Mouse (Mus musculus) 3T3-L1 (cell line): Measurements from ENCODE around the gene Mettl7a2.
A peak's percentile ranks its signal among the peaks of the same experiment; 100 is the strongest.

ENCODE experiments used
- DNase-seq: peaks from one replicate; pipeline ENCODE4 v3.0.0-alpha.2; 2015; ENCODE audit warnings: low read depth, low spot score

The Mettl7a2 gene

DNA sequence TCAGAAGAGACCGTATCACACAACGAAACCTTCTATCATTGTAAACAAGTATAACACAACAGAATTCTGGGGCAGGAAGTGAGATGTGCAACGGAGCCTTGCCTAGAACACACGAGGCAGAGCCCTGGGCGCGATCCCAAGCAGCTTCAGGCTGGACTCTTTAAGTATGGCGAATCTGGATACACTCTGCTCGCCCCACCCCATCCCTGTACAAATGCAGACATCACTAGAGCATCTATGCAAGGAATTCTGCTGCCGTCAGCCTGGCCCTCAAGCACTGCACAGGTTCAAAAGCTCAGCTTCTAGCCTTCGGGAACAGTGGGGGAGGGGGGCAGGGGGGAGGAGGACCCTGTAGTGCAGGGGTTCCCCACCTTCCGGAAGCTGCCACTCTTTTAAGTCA, 40.0 kb downstream of the Mettl7a2 start:
- DNase-seq: no peak

DNA sequence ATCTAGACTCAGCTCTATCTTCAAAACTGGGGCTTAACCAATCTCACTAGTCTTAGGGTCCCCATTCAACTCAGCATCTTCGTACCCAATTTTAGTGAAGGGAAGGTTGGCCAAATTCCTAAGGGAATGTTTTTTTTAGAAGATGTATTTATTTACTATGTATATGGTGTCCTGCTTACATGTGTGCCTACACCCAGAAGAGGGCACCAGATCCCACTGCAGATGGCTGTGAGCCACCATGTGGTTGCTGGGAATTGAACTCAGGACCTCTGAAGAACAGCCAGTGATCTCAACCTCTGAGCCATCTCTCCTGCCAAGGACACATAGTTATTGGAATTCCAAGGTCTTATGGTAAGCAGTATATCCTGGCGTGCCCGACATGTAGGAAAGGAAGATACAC, 42.6 kb downstream of the Mettl7a2 start:
- DNase-seq: peak; percentile 28

DNA sequence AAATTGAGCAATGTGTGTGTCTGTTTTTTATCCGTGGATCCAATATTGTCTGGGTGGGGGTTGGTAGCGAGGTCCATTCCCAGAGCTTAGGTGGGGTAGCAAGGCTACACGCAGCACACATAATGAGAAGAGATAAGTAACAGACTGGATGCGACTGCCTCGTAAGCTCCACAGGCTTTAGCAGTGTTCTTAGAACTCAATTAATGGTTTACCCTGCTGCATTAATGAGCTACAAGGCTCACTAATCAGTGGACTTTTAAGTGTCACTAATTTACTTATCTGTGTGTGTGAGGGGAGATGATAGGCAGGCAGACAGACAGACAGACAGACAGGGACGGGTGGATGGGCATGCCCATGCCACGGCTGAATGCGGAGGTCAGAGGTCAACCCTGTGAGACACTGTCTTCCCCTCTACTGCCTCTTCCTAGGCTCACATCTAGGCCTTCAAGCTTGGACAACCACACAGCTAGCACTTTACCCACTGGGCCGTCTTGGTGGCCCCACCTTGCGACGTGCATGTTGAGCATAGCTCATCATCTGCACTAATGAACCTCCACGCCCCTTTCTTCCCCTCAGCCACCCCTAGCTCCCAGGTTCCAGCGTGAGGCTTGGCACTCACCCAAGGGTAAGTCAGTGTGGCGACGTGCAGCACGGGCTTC, 47.7 kb downstream of the Mettl7a2 start:
- no peak for DNase-seq

DNA sequence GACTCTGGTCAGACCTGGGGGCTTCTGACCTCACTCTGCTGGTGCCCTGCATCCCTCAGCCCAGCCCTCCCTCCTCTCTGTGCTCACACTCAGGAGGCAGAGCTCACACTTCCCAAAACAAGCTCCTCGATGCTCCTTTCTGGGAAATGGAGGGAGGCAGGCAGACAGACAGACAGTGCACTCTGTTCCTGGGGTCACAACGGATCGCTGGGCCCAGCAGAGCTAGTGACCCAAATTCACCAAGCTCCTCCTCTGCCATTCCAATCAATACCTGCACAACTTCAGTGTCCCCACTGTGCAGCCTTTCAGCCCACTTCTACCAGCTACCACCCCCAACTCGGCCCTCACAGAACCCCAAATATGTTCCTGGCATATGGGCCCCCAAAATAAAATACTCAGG, 48.8 kb downstream of the Mettl7a2 start:
- no peak for DNase-seq

DNA sequence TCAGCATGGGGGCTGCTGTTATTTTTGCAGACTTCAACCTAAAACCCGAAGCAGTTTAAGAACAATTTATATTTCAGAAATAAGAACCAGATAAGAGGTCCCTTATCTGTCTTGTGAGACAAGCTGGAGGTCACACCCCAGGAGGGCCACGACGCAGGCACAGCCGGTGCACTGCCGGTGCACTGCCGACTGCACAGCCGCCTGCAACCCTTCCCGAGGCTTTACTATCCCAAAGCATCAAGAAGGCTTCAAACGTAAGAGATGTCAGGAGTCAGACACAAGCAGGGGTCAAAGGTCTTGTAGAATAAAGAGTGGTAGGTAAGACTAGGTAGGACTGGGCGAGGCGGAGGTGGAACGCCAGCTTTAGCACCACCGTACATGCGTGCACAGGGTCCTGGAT, 49.3 kb downstream of the Mettl7a2 start:
- DNase-seq: no peak

DNA sequence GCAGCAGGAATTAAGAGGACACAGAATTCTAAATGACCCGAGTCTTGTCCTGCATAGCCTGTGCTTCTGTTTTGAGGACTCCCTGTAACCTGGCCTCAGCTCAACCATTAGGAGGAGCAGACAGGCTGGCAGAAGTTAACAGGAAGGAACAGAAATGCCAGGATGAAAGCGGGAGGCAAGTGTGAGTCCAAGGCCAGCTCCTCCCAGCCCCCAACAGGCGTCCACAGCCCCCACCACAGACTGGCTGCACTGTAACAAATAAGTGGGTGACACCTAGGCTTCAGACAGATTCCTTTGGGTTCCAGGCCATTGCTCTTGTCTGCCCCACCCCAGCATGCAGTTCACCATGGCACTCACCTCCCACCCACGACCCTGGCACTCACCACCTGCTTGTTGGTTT, 49.8 kb downstream of the Mettl7a2 start:
- DNase-seq: no peak

DNA sequence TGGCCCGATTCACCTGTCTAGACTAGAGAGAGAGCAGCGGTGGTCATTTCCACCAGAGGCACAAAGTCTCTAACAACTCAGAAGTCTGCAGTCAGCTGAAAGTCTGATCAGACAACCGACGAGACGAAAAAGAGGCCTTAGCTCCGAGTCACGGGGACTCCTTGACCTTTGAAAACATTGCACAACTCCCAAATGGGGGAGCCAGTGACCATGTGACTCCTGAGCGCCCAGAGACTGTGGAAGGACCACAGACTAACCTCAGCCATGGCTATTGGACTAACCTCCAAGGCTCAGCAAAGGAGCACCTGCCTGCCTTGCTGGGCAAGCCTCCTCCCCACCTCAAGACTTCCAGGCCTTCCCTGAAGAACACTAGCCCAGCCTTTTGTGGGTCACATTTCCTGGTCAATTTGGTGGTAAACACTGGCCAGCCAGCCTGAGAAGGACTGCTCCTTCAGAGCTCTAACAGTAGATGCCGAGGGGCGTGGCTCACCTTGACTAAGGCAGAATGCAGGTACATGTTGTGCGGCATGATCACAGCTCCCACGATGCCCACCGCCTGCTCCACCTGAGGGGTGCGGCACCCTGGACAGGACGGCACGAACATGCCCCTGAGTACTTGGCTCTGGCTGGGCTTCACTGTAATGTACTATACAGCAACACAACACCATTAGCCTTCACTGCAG, 50.5 kb downstream of the Mettl7a2 start:
- peak; percentile 23 for DNase-seq

DNA sequence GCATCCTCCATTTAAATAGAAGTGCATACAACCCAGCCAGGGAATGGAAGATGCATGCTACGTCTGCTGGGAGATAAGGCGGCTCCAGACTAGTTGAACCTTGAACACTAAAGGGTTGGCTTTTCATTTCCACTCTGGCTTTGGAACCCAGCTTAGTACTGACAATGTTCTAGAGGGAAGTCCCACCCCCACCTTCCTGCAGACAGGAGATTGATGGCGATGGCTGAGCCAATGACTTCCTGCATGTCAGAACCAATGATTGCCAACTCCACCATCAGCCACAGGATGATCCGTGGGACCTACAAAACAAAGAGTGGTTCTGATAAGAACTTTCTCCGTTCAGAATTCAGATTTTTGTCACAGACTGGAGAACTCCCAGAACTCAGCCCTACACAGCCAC, 53.1 kb downstream of the Mettl7a2 start:
- DNase-seq: no peak

DNA sequence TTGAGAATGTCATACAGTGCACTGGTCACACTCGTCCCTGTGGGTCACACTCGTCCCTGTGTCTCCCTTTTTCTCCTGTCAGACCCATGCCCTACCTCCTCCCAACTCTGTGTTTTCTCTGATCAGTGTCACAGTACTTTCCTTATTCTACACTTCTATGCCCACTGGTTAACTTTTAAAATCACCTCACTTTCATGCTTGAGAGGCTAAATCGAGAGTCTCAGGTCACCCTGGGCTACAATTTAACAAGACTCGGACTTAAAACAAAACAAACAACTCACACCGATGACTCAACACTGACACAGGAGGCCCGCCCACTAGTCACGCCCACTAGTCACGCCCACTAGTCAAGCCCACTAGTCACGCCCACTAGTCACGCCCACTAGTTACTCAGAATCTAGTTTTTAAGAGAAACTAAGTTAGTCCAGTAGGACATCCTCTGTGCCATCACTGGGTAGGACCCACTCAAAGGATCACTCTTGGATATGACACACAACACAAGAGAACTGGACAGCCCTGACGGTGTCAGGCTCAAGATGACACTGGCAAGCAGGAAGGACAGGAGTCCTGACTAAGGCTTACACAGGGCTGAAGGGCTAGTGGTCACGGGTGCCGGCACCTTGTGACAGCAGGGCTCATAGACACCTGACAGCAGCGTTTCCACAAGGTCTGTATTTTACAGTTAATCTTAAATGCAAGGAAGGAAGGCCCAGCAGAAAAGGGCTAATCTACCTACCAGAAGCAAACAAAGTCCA, 58.1 kb downstream of the Mettl7a2 start:
- DNase-seq: peak; percentile 88
